Mouse (Mus musculus) ovary, adult 18-20 months (tissue): ENCODE measurements around the gene Usmg5.

Experiments
- DNase-seq: peaks from one replicate; pipeline ENCODE4 v3.0.0; 2022; ENCODE audit warnings: low spot score, mixed read lengths

Gene Usmg5

GRCm38 (mm10) chr19:47057684-47058083 is 32.8 kb downstream of the Usmg5 start:
- no peak for DNase-seq

GRCm38 (mm10) chr19:47053471-47053870 is 37.0 kb downstream of the Usmg5 start:
- DNase-seq, result no peak

- DNase-seq, result no peak
These were observed 37.5 kb downstream of the Usmg5 start for GRCm38 (mm10) chr19:47052927-47053326.

- DNase-seq, result peak; percentile 46
These were observed 40.0 kb downstream of the Usmg5 start, which contains the start of gene Pcgf6 for GRCm38 (mm10) chr19:47050271-47051032. Gene Pcgf6 (minus strand): TSS chr19:47050906.

- DNase-seq, result no peak
These were observed 40.6 kb downstream of the Usmg5 start for GRCm38 (mm10) chr19:47049840-47050239.

- no peak for DNase-seq
These were observed 41.4 kb downstream of the Usmg5 start for GRCm38 (mm10) chr19:47049061-47049460.

GRCm38 (mm10) chr19:47047236-47047833 is 43.1 kb downstream of the Usmg5 start:
- DNase-seq, result no peak

- DNase-seq, result no peak
These were observed 44.1 kb downstream of the Usmg5 start for GRCm38 (mm10) chr19:47046343-47046742.

GRCm38 (mm10) chr19:47043608-47044007 is 46.8 kb downstream of the Usmg5 start:
- no peak for DNase-seq

- no peak for DNase-seq
These were observed 49.5 kb downstream of the Usmg5 start for GRCm38 (mm10) chr19:47040720-47041473.

- no peak for DNase-seq
These were observed 53.9 kb downstream of the Usmg5 start for GRCm38 (mm10) chr19:47036596-47036995.

- DNase-seq, result no peak
These were observed 55.5 kb downstream of the Usmg5 start for GRCm38 (mm10) chr19:47034916-47035315.
